Mouse (Mus musculus) gastrocnemius, postnatal 14 days (tissue): ENCODE measurements at regions not wholly inside any gene's neighbourhood (a gene's known extent, or its start where the extent isn't known, plus 50 kb on each side); places are given as distances from the start of the nearest gene placed in this dataset.
A peak's percentile ranks its signal among the peaks of the same experiment; 100 is the strongest.

Experiments used
- DNase-seq: peaks from one replicate; pipeline ENCODE4 v3.0.0; 2021; ENCODE audit warnings: mixed read lengths
- intact Hi-C: fragments of 180-260 bp; cut with DNase I; formaldehyde crosslinking; loops from one replicate; pipeline ENCODE4 v1.15.1; 2025; ENCODE audit warnings: low total_unique reads

DNA sequence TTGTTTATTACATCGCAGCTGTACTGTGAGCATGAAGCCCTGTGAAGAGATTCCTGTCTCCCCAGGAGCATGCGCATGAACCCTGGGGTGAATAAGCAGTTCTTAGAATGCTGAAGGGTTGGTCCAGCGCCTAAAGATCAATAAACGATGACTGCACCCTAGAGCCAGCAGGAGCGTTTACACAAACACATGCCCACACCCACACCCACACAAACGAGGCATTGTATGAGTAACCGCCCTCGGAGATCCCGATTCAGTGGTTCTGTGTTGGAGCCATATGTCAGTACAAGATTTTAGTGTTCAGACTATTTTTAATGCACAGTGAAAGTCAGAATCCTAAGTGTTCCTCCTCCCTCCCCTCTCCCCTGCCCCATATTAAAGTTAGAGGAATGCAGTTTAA, 57.3 kb downstream of the Edn1 start:
- no peak for DNase-seq
- intact Hi-C loops, result no loop called here

DNA sequence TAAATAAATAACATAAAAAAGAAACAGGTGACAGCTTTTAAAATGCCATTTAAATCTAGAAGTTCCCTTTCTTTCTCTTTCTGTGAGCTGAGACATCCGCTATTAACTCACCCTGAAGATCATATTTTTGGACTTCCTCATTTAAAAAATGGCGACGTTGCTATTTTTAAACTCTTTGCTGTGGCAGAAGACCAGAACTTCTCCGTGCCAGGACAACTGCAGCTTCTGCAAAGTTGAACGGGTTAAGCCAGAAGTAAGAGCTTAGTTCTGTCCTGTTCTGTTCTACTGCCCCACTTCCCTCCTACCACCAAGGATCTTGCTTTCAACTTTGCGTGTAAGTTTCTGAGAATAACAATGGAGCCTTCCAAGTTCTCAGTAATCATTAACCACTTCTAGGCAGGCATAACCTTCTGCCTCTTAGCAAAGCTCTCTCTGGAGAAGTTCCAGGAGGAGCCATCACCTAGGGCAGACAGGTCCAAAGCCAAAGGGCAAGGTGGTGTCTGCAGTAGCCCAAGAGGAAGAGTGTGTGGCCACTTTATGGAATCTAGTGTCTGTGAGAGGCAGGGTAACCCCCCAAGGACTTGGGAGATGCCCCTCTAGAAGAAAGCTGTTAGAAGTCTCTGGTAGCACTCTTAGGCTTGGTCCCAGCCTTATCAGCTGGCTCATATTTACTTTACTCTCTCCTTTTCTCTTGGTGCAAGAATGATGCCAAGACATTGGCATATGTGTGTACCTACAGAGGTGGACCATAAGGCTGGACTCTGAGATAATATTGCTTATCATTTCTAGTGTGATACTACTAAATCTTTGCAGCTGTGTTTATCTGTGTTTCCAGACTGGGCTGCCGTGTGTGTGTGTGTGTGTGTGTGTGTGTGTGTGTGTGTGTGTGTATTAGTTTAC, 66.6 kb downstream of the Edn1 start:
- intact Hi-C loops, result no loop called here
- no peak for DNase-seq

- intact Hi-C loops, result no loop called here
- no peak for DNase-seq
Observed at GRCm38 (mm10) chr13:42369826-42370225, 68.5 kb downstream of the Edn1 start.

- DNase-seq, result no peak
- intact Hi-C loops, result no loop called here
Observed at GRCm38 (mm10) chr13:42372201-42372600, 70.9 kb downstream of the Edn1 start.

DNA sequence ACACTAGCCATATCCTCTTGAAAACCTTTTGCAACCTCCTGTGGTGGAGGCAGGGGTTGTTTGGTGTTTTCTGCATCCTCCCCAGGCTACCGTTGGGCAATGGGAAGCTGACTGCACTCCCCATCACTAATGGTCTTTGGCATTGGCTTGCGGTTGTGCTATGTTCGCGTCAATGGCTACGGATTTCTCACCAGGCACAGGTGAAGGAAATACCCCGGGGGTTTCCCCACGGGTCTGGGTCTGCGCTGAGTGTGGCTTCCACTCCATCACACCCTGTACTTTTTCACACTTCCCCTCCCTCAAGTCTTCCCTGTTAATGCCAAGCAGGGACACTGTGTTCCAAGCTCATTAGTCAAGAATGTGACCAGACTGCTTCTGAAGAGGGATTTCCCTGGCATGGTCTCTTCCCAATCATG, 72.9 kb downstream of the Edn1 start:
- intact Hi-C loops, result no loop called here
- DNase-seq, result no peak

GRCm38 (mm10) chr13:42379675-42380074, 78.4 kb downstream of the Edn1 start:
- no peak for DNase-seq

DNA sequence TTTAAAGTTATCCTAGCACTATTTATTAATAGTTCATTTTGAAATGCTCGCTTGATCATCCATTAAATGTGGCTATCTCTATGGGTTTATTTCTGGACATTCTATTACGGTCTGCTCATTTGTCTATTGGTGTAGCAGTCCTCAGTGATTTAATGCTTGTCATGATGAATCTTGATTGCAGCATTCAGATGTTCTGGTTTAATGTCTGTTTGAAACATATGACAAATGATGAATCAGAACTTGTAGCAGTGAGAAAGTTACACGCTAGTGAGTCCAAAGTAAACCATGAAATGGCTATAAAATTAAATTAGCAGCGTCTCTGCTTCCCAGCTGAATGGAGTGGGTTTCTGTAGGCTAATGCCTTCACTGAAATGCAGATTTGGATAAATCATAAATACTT, 81.8 kb downstream of the Edn1 start:
- DNase-seq, result no peak
- intact Hi-C loops, result no loop called here

More at GRCm38 (mm10) chr13:42379675-42380074, 78.4 kb downstream of the Edn1 start:
- intact Hi-C loops, result no loop called here

- intact Hi-C loops, result no loop called here
- no peak for DNase-seq
Observed at GRCm38 (mm10) chr13:42390389-42390788, 89.1 kb downstream of the Edn1 start.

GRCm38 (mm10) chr13:42391330-42392005, 90.2 kb downstream of the Edn1 start:
- no peak for DNase-seq
- intact Hi-C loops, result no loop called here

DNA sequence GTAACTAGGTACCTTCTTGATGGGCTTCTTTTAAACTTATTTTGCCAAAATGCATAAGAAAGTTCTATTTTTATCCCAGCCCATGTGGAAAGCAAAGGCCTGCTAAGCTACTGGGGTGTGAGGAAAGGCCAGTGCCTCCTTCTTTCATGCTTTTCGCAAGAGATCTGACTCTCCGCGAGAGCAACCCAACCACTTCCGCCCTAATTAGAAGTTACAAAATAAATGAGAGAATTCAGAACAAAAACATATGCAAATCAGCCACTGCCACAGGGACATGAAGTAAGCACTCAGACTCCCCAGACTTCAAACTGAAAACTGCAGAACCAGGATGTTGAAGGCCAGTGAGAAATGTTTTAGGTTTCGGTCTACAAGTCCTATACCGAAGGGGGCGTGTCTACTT, 91.4 kb downstream of the Edn1 start:
- intact Hi-C loops, result no loop called here
- DNase-seq, result no peak

DNA sequence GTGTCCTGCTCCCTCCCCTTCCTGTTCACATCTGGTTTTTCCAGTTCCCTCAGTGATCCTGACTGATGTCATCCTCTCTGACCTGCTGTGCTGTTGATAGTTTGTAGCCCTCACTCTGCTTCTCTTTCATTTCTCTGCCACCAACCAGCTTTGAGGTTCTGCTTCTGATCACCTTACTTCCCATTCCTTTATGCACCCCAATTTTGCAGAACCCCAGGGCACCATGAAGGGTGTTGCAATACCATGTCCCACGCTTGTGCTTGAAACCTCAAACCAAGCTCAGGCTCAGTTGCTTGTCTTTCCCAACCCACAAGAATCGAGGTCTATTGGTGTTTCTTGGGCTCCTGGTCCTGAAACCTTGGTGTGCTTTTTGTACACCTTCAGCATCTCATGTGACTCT, 93.3 kb downstream of the Edn1 start:
- intact Hi-C loops, result no loop called here
- no peak for DNase-seq

GRCm38 (mm10) chr13:42401513-42401912, 100.2 kb downstream of the Edn1 start:
- intact Hi-C loops, result no loop called here

DNA sequence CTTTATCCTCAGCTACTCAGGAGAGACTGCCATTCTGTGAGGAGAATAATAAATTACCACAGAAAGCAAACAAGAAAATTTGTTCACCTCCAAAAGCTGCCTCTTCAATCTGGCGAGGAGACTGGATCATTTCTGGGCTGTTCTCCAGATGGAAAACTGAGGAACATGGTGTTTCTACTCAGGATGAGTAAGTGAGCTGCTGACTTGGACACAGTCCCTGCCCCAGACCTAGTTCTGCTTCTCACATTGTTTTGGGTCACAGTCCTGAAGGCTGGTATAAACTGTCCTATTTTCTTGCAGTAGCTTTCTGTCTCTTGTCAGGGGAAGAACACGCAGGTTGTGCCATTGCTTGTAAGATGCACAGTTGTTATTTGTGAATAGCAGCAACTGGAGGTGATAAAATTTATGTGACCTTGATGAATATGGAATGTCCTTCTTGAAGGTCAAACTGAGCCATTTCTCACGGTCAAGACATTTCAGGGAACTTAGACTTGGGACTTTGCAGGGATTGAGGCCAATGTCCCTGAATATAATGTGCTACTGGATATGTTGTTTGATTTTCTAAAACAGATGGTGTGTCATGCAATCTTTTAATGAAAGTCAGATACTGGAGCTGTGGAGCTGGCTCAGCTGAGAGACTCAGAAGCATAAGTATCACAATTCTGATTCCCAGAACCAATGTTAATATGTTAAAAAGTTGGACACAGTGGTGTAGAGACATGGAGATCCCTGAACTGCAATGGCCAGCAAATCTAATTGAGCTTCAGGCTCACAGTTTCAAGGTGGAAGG, 102.2 kb downstream of the Edn1 start:
- DNase-seq, result peak; percentile 52
- intact Hi-C loops, result no loop called here

More at GRCm38 (mm10) chr13:42401513-42401912, 100.2 kb downstream of the Edn1 start:
- no peak for DNase-seq

DNA sequence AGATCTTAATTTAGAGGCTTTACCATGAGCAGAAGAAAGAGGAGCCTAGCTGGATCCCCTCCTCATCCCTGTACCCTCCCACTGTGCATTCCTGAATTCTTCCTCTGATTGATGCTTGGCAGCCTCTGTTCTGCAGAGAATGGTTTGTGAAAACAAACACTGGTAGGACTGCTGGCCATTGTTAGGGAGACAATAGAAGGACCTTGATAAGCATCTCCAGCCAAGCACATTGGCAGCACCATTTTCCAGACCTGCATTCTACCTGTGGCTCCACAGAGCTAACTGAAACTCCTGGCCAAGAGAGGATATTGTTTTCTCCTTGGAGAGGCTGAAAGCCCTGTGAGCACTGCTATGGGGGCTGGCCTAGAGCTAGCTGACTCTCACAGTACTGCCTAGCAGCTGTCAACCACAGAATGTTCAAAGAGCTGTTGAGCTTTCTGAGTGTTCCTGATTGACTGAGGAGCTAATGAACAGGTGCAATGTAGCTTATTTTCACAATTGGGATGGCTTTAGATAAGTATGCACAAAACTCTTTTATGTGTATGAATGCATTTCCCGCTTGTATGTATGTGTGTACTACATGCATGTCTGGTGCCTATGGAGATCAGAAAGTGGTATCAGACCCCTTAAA, 111.5 kb downstream of the Edn1 start:
- no peak for DNase-seq
- intact Hi-C loops, result no loop called here

- DNase-seq, result no peak
- intact Hi-C loops, result no loop called here
Observed at GRCm38 (mm10) chr13:42446921-42447320, 145.6 kb downstream of the Edn1 start.

DNA sequence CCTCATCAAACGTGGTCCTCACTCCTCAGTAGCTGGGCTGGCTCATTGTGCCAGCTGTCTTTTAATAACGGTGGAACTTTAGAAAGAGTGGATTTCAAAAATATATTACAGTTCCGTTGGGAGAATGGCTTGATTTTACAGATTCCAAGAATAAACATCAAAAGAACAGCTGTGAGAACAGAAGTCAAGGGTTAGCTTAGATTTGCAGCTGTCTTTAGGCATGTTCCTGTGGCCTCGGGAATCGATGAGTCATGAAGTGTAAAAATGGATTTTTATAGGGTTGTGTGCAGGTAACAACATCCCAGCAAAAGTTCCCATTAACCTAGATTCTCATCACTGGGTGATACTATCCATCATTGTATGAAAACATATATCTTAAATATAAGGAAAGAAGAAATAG, 152.4 kb downstream of the Edn1 start:
- intact Hi-C loops, result no loop called here
- no peak for DNase-seq

GRCm38 (mm10) chr13:42459892-42460291, 158.6 kb downstream of the Edn1 start:
- intact Hi-C loops, result no loop called here
- DNase-seq, result no peak

GRCm38 (mm10) chr13:42478825-42479224, 177.5 kb downstream of the Edn1 start:
- no peak for DNase-seq
- intact Hi-C loops, result no loop called here

DNA sequence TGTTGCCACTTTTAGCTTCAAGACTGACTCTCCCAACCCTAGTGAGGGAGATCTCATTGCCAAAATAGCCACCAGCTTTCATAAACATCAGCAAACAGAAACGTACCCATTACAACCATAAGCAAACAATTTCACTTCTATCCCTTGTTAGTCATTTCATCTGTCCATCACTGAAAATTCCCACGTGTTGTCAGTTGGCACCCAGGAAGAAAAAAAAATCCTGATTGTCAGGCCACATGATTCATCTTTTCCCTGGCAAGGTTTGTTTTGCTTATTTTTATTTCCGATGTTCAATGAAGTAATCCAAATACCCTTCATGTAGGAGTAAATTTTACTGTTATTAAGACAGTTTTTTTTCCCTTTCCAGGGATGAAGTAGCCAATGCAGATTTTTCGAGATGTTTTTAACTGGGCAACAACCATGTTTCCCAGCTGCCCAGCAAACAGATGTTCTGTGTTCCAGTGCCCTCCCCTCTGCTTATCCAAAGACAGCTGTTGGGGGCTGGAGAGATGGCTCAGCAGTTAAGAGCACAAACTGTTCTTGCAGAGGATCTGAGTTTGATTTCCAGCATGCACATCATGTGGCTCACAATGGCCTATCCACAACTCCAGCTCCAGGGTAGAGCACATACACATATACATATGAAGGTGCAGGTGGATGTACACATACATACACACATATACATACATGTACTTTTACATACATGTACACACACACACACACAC, 189.3 kb upstream of the Phactr1 start:
- intact Hi-C loops, result no loop called here

More for the DNA sequence above, 189.3 kb upstream of the Phactr1 start:
- peak; percentile 4 for DNase-seq
